Mouse (Mus musculus): ENCODE data around the gene Myh3.

Myh3 gene

DNA sequence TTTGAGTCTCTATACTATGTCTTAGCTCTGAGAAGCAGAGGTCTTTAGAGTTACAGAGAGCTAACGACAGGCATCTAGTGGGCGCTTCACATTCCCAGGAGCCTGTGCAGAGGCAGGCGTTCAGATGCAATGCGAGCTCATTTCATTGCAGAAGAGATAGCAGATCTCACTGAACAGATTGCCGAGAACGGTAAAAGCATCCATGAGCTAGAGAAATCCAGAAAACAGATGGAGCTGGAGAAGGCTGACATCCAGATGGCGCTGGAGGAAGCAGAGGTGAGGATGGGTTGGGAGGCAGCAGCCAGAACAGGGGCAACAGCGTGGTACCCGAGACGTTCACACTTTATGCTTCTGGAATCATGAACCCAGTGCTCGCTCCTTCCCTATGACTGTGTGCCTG is 20.3 kb downstream of the Myh3 start:
- in situ Hi-C loops (cut with MboI; ENCODE audit: unreplicated experiment in 2 of 2) = loop anchor here in 1 of 2 experiments (25.0 kb wide), 1 partner anchor 1911 kb away; no protein-coding TSS in a partner anchor

DNA sequence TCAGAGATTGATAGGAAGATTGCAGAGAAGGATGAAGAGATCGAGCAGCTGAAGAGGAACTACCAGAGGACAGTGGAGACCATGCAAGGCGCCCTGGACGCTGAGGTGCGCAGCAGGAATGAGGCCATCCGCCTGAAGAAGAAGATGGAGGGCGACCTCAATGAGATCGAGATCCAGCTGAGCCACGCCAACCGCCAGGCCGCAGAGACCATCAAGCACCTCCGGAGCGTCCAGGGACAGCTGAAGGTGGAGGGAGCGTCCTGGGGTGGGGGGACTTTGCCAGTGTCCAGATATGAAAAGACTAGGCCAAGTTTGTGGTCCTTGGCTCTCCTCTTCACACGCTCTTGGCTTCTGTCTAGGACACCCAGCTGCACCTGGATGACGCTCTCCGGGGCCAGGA is 21.1 kb downstream of the Myh3 start:
- in situ Hi-C loops (cut with MboI; ENCODE audit: unreplicated experiment in 2 of 2) = loop anchor here in 1 of 2 experiments (25.0 kb wide), 1 partner anchor 1912 kb away; no protein-coding TSS in a partner anchor

DNA sequence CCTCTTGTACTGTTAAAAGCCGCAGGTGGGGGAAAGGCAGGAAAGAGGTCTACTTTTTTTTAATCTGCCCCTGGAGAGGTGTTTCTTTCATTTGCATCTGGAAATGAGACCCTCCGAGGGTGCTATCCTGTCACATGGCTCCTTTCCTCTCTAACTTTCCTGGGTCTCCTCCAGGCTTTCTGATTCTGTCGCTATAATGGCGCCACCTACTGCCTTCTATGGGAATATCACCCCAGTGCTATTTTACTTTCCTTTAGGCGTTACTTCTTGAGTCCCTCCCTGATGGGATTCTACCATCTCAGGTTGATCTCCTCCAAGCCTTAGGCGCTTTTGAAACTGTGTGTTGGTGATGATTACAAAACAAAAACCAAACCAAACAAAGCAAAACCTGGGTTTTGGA is 22.1 kb downstream of the Myh3 start:
- in situ Hi-C loops (cut with MboI; ENCODE audit: unreplicated experiment in 2 of 2) = no loop called here

DNA sequence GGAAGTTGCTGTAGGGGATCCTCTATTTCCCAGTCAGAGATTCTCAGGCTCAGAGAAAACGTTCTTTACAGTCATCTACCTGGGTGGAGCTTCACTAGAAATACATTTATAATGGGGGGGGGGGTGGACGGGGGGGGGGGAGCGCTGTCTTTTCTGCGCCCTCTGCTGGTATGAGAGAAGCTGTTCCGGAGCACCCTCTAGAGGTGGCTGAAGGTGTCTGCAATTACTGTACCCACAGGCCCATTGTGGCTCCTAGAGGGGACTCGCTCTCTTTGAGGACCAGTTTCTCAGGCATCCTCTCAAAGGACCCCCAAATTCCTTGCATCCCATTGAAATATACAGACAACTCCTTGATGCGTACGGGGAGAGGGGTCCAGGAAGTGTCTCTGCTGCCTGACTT is 23.6 kb downstream of the Myh3 start:
- in situ Hi-C loops (cut with MboI; ENCODE audit: unreplicated experiment in 2 of 2) = no loop called here

DNA sequence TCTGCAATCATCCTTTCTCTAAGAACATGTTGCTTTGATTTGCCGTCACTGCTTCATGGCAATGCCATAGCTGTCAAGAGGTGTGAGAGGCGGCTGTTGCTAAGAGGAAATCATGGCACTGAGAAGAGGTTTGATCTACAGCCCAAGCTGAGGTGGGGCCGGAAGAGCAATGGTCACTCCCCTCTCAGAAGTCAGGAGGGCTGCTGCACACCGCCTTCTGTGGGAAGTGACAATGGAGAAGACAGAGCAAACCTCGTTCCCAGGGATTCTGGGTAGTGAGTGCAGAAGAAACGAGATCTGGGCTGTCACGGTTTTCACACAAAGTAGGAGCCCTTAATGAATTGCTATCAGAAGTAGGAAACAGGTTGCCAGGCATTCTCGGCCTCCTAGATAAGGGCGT is 25.2 kb downstream of the Myh3 start:
- in situ Hi-C loops (cut with MboI; ENCODE audit: unreplicated experiment in 2 of 2) = no loop called here

DNA sequence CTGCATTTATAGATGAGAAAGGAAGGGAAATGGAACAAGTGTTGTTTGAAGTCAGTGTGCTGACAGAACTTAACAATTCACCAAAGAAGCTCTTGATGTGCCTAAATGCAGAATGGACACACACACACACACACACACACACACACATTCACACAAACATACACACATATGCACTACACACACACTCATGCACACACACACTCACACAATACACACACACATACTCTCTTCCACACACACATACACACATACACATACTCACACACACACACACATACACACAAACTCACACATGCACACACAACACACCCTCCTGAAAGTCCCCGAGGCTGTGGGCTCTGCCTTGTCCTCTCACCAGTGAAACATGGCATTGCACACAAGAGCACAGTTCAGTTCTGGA is 26.1 kb downstream of the Myh3 start:
- in situ Hi-C loops (cut with MboI; ENCODE audit: unreplicated experiment in 2 of 2) = no loop called here

DNA sequence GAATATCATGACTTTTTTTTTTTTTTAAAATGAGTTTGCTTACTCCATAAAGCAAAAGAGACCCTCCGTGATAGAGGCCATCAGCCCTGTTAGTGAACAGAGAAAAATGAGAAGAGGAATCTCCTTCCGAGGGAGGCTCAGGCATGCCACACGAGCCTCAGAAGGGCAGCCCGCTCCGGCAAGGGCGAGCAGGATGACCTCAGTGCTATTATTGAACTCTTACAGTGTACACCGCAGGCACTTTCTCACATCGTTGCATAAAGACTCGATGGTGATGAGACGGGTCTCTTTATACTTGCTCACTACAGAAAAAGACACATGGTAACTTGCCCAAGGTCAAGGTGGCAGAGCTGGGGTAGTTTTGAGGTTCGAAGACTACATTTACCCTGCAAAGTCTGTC is 26.6 kb downstream of the Myh3 start:
- in situ Hi-C loops (cut with MboI; ENCODE audit: unreplicated experiment in 2 of 2) = no loop called here

DNA sequence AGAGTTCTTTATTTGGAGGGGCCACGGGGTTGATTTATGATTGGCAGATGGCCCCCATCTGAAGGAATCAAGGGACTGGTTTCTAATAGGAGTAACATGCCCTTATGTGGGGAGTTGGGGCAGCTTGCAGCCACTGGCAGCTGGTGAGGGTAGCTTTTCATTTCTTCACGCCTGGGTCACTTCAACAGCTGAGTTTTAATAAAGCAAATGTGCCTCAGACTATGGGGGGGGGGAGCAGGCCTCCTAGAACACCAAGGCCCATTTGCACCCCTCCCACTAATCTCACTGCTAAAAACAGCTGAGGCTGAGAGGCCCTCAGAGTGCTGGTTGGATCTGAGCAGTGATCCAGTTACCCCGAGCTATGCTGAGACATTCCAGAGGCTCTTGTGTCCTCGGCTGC is 27.6 kb downstream of the Myh3 start:
- in situ Hi-C loops (cut with MboI; ENCODE audit: unreplicated experiment in 2 of 2) = no loop called here

DNA sequence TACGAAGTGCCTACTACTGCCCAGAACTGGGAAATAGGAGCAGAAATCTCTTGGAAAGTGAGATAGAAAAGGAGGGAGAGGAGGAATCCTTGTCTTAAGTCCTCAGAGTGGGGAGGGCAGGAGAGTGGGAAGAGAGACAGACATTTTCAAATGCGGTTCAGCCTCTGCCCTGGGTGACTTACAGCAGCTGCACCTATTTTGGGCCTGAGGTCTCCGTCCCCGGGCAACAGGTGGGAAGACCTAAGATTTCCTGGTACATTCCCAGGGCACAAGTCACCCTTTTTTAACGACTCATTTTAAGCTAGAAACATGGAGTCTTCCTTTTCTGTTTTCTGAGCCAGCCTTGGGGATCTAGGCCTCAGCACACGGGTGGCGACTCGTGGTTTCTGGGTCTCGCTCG is 28.9 kb downstream of the Myh3 start:
- in situ Hi-C loops (cut with MboI; ENCODE audit: unreplicated experiment in 2 of 2) = no loop called here

DNA sequence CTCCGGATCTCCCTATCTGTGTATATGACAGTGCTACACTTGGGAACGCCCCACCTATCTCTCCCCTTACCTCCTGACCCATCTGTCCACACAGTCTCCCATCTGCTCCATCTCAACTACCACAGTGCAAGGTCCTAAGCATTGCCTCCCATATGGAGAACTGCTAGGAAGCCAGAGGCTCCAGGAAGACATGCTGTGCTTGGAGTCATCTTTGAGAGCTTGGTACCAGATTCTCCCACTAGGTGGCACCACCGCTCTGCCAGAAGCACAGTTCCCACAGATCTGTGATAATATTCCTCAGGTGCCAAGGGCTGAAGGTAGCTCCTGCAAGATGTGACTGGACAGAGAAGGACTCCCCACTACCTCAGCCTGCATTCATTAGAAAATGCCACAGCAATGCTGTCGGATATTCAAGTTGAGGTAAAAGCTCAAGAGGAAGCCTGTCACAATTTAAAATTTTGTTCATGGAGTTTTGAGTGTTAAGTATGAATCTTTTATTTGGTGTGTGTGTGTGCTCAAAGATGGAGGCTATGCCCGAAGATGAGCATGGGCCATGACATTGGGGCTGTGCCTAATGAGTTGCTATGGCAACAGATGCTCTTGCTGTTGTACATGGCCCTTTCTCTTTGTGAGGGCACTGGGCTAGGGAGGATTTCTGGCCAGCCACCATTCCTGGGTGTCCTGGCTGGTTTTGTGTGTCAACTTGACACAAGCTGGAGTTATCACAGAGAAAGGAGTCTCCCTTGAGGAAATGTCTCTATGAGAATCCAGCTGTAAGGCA is 32.3 kb downstream of the Myh3 start:
- in situ Hi-C loops (cut with MboI; ENCODE audit: unreplicated experiment in 2 of 2) = loop anchor here (5.0 to 10.0 kb wide), 4 partner anchors 122 to 564 kb away; no protein-coding TSS in a partner anchor

DNA sequence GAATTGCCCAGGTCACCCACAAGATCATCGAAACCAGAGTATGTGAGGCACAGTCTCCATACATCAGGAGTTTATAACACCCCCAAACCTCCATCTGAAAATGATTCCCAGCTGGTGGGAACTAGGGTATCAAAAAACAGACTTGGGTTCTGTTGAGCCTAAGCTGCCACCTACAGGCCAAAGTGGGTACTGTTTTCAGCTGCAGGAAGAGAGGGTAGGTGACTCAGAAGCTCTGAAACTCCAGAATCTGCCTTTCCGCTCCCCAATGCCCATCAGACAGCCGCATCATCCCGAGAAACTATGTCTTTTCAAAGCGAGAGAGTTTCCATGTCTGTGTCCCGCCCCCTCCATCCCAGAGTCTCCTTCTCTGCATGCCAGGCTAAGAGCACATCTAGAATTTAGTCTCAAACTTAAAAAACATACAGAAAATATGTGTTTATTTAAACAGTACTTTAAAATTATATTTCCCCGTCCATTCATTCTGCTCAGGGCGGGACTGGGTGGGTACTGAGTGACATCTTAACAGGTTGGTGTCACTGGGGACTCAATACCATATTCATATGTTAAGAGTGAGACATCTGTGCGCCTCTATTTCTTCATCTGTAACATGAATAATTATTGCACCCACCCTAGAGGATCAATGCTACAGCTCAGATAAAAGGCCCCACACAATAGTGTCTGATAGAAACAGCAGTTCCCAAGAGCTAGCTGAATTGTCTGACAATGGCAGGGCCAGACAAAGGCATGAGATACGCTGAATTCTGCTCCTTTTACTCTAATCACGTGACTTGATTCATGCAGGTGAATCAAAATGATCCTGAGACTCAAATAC is 34.1 kb downstream of the Myh3 start:
- in situ Hi-C loops (cut with MboI; ENCODE audit: unreplicated experiment in 2 of 2) = loop anchor here (5.0 to 10.0 kb wide), 4 partner anchors 120 to 563 kb away; no protein-coding TSS in a partner anchor

DNA sequence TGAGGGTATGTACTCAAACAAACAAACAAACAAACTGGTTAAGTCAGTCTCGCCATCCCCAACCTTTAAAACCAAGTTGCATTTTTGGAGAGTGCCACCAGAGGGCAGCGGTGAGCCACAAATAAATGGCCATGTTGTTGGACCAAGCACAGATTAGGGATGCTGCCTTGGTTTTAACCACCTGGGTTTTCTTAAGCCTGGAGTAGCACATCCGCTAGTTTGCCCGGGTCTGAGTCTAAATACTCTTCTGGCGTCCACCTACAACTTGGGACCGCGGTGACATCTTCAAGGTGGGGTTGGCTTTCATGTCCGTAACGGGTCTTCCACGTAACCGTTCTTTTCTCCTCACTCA is 34.7 kb downstream of the Myh3 start:
- in situ Hi-C loops (cut with MboI; ENCODE audit: unreplicated experiment in 2 of 2) = loop anchor here (5.0 to 10.0 kb wide), 4 partner anchors 119 to 562 kb away; no protein-coding TSS in a partner anchor

DNA sequence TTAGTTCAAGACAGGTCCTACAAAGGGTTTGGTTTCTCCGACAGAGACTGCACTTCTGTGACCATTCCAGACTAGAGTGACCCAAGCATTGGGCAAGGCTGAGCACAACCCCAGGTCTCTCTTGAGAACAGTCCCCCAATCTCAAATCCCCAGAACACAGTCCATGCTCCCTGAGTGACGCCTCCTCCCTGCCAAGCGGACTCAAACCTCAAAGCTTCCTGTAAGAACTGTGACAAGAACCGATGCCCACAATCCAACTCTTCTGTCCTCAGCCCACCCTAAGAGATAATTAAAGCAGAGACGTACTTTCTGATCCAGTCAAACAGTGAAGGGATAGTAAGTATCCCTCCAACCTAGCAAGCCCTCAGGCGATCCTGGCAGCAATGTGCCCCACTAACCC is 35.3 kb downstream of the Myh3 start:
- in situ Hi-C loops (cut with MboI; ENCODE audit: unreplicated experiment in 2 of 2) = loop anchor here (5.0 to 10.0 kb wide), 4 partner anchors 119 to 561 kb away; no protein-coding TSS in a partner anchor

DNA sequence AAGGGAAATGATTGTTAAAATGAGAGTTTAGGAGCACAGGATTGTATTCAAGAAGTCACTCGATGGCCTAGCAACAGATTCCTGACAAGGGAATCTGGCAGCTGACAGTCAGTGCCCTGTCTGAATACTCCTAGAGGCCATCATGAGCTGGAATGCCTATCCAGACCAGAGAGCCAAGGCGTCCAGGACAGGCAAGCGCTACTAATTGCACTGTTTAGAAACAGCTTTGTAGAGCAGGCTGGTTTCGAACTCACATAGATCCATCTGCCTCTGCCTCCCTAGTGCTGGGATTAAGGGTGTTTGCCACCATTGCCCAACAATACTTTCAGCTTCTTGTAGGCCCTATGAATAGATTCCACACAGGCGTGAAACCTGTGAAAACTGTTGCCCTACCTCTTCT is 36.2 kb downstream of the Myh3 start:
- in situ Hi-C loops (cut with MboI; ENCODE audit: unreplicated experiment in 2 of 2) = loop anchor here (5.0 to 10.0 kb wide), 4 partner anchors 118 to 561 kb away; no protein-coding TSS in a partner anchor

DNA sequence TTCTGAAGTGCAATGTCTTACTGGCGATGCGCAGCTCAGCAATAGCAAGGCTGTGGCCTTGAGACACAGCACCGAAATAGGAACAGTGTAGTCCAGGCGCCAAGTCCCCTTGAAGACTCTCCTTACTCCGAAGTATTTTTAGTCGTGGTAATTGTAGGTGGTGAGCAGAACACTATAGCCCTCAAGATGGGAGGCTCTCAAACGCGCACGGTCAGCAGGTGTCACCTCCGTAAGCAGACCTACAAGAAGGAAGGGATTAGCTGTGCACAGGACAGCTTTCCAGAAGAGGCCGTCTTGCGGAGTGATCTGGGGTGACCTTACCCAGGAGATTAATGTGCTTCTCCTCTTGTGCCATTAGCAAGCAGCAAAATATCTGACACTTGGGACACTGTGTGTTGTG is 36.8 kb downstream of the Myh3 start:
- in situ Hi-C loops (cut with MboI; ENCODE audit: unreplicated experiment in 2 of 2) = loop anchor here (5.0 to 10.0 kb wide), 4 partner anchors 117 to 560 kb away; no protein-coding TSS in a partner anchor

DNA sequence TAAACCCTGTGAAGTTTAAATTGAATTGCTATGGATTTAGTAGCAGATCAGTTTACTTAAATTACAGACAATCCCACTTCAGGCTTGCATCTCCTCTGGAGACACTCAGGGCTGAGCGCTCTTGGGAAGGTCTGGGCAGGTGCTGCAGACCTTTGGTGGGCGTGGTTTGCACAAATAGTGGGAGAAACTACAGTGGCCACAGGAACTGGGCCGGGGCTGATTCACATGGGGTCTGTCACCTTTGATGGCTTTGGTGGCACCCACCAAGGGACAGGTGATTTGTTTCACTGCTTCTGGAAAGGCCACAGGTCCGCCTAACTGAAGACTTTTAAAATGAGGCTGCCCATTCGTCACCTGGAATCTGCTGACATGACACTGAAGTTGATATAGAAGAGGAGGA is 38.6 kb downstream of the Myh3 start:
- in situ Hi-C loops (cut with MboI; ENCODE audit: unreplicated experiment in 2 of 2) = loop anchor here in 1 of 2 experiments (10.0 kb wide), 1 partner anchor 558 kb away; no protein-coding TSS in a partner anchor

DNA sequence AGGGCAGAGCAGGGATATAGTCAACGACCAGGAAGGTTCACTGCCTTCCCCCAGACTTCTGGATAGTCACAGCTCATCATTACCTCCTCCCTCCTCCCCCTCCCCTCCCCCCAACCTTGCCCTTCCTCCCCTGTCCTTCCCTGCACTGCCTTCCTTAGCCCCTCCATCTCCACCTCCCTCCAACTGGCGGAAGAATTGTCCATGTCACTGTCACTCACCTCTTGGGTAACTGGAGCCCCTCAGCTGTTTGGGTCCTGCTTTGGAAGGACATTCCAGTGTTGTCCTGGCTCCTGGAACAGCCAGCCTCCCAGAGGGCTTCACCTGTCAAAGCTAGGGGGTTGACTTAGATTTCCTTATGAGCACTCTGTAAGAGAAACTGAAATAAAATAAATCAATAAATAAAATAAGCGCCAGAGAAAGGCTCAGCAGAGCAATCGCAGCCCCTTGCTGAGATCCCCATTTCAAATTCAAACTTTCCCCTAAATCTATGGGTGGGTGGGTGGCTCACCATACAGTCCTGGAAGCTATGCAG is 41.5 kb downstream of the Myh3 start:
- in situ Hi-C loops (cut with MboI; ENCODE audit: unreplicated experiment in 2 of 2) = loop anchor here in 1 of 2 experiments (10.0 kb wide), 1 partner anchor 555 kb away; no protein-coding TSS in a partner anchor

DNA sequence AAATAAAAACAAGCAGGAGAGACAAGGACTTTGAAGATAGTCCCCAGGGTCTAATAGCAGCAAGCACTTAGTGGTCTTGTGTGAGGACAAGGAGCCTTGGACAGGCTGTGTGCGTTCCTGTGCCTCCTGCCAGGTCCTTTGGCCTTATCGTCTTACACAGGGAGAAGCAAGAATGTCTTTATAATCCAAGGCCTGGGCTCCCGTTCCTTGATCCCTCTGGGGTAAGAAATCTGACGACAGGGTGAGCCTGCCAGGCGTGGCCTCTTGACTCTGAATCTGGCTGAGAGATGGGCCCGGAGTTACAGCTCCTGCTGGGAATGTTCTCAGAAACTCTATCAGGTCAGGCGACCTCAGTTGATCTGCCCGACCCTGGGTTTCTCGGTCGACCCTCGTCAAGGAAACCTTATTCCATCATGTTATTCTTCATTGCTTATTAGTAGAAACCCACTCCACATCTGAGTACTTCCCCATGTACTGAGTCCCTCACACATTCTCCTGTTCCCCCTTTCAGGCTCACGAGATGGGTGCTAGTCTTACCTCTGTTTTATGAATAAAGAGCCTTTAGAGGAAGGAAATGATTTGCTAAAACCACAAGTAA is 42.7 kb downstream of the Myh3 start:
- in situ Hi-C loops (cut with MboI; ENCODE audit: unreplicated experiment in 2 of 2) = no loop called here

DNA sequence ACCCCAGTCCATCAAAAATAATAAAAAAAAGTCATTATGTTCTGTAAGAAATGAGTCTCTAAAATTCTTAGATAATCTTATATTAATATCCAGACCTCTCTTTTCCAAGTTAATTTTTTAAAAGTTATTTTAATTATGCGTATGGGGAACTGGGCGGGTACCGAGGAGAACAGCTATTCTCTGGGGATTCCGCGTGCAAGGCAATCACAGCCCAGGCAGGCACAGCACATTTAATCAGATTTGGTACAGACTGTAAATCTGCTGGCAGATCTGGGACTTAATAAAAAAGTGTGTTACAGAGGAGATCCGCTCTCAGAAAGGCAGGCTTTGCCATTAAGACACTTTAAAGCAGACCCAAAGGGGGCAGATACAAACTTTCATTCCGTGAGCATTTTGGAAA is 46.8 kb downstream of the Myh3 start:
- in situ Hi-C loops (cut with MboI; ENCODE audit: unreplicated experiment in 2 of 2) = no loop called here

DNA sequence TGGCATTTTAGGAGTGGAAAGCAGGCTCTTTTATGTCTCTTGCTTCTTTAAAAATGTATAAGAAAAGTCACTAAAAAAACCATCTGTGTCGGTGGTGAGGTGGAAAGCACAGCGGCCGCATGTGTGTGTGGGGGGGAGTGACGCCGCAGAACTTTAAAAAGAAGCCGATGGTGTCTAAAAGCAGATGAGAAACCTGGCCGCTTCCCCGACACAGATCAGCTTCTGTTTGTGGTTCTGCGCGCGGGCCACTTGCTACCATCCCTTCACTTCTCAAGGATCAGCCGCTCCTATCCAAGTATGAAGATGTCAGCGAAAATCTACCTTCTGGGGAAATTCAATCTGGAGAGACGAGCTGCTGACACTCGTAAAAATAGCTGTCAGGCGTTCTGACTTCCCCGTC is 47.3 kb downstream of the Myh3 start:
- in situ Hi-C loops (cut with MboI; ENCODE audit: unreplicated experiment in 2 of 2) = no loop called here

DNA sequence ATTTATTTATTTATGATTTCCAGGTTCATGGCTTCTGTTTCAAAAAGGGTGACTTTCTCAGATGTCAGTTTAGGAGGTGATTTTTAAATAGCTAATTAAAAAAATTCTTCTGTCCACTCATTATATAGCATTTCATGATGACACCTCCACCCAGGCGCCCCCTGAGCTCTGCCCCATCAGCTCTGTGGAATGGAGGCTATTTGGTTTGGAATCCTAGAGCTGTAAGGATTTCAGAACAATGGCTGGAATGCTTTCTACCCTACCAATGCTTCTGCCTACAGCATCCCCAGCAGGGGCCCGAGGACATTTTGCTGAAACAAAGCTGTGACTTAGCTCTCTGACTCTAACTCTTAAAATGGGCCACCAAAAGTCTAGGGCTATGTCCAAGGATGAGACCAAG is 55.4 kb downstream of the Myh3 start:
- in situ Hi-C loops (cut with MboI; ENCODE audit: unreplicated experiment in 2 of 2) = no loop called here
